Mouse (Mus musculus) limb, embryonic 13.5 days (tissue): Measurements from ENCODE around the gene Uts2. TPM values are rescaled to one million over a fixed set of nuclear protein-coding genes. Genes with fewer than 3 reads are reported as not detected.
"Not testable (repeated sequence)": the region's sequence is repeated elsewhere in the genome, so short reads cannot be mapped to it uniquely, and the experiment has no call there.

Experiments used
- ATAC-seq: fragments of 200-750 bp; cut with Nextera tagmentation; 2 replicates; pipeline ENCODE4 v1.8.0; 2017; ENCODE audit warnings: low read depth, moderate number of reproducible peaks, moderate TSS enrichment; ENCODE audit not compliant: low FRiP score
- H3K27ac ChIP-seq: fragments of 300-500 bp; sonication (generic); 2 replicates; pipeline ENCODE4 v1.5.1; 2015; ENCODE audit warnings: inconsistent platforms, mild to moderate bottlenecking, moderate library complexity
- H3K27me3 ChIP-seq: fragments of 300-500 bp; sonication (generic); 2 replicates; pipeline ENCODE4 v1.6.1; 2015; ENCODE audit warnings: mild to moderate bottlenecking, inconsistent platforms
- H3K36me3 ChIP-seq: fragments of 300-500 bp; sonication (generic); 2 replicates; pipeline ENCODE4 v1.6.1; 2015; ENCODE audit warnings: inconsistent platforms, mild to moderate bottlenecking, moderate library complexity
- H3K4me1 ChIP-seq: fragments of 300-500 bp; sonication (generic); 2 replicates; pipeline ENCODE4 v1.6.1; 2015; ENCODE audit warnings: inconsistent platforms
- H3K4me2 ChIP-seq: fragments of 300-500 bp; sonication (generic); replicated peaks from 2 replicates; pipeline ENCODE4 v1.6.1; 2015; ENCODE audit warnings: inconsistent platforms, mild to moderate bottlenecking, moderate library complexity
- H3K4me3 ChIP-seq: fragments of 300-500 bp; sonication (generic); 2 replicates; pipeline ENCODE4 v1.5.1; 2015; ENCODE audit warnings: moderate library complexity, mild to moderate bottlenecking, inconsistent platforms
- H3K9ac ChIP-seq: fragments of 300-500 bp; sonication (generic); 2 replicates; pipeline ENCODE4 v1.6.1; 2015; ENCODE audit warnings: mild to moderate bottlenecking, inconsistent platforms
- H3K9me3 ChIP-seq: fragments of 300-500 bp; sonication (generic); 2 replicates; pipeline ENCODE4 v1.6.1; 2016; ENCODE audit warnings: inconsistent platforms
- WGBS: fragments of 180-500 bp; shearing (Covaris S2); methylation state at CpG from one replicate; pipeline ENCODE4 v1.1.7; 2015; 5-methylcytosine and 5-hydroxymethylcytosine counted together
- polyA plus RNA-seq: library from polyadenylated mRNA; unstranded; fragments of >200 nt; fragmentation: Nextera tagmentation; extraction: Ambion mirVana; gene quantifications from 2 replicates; pipeline ENCODE4 v1.2.1, GENCODE M21; 2015

The Uts2 gene
- polyA plus RNA-seq, 1 experiment from 2014 or later, result not detected

GRCm38 (mm10) chr4:150975145-150975544 lies 21.8 kb upstream of the Uts2 start:
- H3K4me2 ChIP-seq, result no peak overlapping the region
- H3K4me1 ChIP-seq, result no peaks in the 10 kb centered on the region
- no peak overlapping the region for H3K27ac ChIP-seq
- WGBS, result 41% methylated on average over 1 of the region's 1 CpGs
- H3K4me3 ChIP-seq, result no peak overlapping the region
- ATAC-seq, result no peak
- no peak overlapping the region for H3K9ac ChIP-seq
- no peaks in the 10 kb centered on the region for H3K9me3 ChIP-seq
- H3K36me3 ChIP-seq, result no peaks in the 10 kb centered on the region
- H3K27me3 ChIP-seq, result no peaks in the 10 kb centered on the region

DNA sequence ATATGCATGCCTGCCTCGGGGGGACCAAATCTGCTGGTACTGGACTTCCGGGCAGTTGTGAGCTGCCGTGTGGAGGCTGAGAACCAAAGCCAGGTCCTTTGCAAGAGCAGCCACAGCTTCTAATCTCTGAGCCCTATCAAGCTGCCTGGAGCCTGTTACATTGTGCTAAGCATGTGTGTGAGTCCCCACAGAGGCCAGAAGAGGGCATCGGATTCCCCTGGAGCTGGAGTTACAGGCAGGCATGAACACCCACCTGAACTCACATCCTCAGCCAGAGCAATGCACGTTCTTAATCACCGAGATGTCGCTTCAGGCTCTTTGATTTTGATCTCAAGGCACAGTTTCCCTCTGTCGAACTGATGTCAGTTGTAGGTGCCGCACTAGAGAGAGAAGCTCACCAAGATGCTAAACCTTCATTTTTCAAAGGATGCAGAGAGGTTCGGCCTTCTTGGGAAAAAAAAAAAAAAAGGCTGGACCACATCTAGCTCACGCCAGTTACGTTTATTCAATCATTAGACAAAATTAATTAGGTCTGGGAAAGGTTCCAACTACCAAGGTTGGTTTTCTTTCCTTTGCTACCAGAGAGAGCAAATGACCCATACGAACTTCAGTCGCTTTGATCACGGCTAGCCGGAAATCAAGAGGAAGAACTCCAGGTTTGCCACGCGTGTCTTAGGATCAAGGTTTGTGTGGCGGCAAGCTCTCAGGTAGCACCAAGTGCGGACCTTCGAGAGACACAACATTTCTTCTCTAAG lies 18.6 kb upstream of the Uts2 start:
- no peak overlapping the region for H3K9ac ChIP-seq
- H3K9me3 ChIP-seq, result no peaks in the 10 kb centered on the region
- H3K4me1 ChIP-seq, result no peaks in the 10 kb centered on the region
- no peak overlapping the region for H3K27ac ChIP-seq
- no peak overlapping the region for H3K4me2 ChIP-seq
- H3K4me3 ChIP-seq, result no peak overlapping the region
- no peaks in the 10 kb centered on the region for H3K27me3 ChIP-seq
- 90% methylated on average over 21 of the region's 21 CpGs for WGBS
- ATAC-seq, result no peak
- H3K36me3 ChIP-seq, result no peaks in the 10 kb centered on the region

DNA sequence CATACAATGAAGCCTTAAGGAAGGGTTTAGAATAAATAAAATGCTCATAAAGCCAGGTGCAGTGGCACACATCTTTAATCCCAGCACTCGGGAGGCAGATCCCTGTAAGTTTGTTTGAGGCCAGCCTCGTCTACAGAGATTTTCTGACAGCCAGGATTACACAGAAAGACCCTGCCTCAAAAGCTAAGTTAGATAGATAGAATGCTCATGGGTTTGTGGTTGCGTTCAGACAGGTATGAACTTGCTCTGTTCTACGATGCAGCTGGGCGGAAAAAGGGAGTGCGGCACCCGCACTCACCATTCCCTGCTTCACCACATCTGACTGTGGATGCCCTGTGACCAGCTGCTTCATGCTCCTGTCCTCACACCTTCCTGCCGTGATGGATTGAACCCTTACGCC lies 17.4 kb upstream of the Uts2 start:
- H3K9ac ChIP-seq, result no peak overlapping the region
- no peaks in the 10 kb centered on the region for H3K4me1 ChIP-seq
- ATAC-seq, result no peak
- H3K36me3 ChIP-seq, result no peaks in the 10 kb centered on the region
- H3K9me3 ChIP-seq, result no peaks in the 10 kb centered on the region
- no peaks in the 10 kb centered on the region for H3K27me3 ChIP-seq
- H3K4me2 ChIP-seq, result no peak overlapping the region
- 74% methylated on average over 9 of the region's 9 CpGs for WGBS
- no peak overlapping the region for H3K4me3 ChIP-seq
- no peak overlapping the region for H3K27ac ChIP-seq

DNA sequence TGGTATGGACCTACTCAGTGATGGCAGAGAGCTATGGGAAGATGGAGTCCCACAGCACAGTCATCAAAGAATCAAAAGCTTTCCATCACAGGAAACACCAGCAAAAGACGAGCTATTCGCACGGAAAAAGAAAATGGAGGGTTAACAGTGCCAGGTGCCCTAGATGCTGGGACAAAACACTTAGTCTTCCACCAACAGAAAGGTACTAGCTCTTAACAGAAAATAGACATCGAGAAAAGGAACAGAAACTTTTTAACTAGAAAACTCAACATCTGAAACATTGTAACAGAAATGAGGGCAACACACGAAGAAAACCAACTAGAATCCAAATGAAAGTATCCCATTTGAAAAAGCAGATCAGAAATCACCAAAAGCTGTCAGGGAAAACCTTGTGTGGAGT lies 16.7 kb upstream of the Uts2 start:
- no peak for ATAC-seq
- no peak overlapping the region for H3K4me3 ChIP-seq
- 87% methylated on average over 5 of the region's 5 CpGs for WGBS

DNA sequence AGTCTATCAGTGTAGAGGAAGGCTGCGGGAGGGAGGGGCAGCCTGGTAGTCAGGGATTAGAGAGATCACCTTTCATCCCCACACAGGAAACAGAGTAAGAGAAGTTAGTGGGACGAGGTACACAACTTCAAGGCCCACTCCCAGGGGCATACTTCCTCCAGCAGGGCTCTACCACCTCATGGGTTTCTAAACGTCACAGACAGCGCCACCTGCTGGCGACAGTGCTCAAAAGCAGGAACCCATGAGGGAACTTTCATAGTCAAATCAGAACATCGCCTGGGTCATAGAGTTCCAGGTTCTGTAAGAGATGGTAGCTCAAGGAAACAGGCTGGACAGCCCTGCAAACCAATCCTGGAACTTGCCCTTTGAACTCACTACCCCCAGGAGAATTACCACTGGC lies 6.7 kb upstream of the Uts2 start:
- H3K36me3 ChIP-seq, result no peaks in the 10 kb centered on the region
- no peak overlapping the region for H3K9ac ChIP-seq
- no peak overlapping the region for H3K4me2 ChIP-seq
- no peaks in the 10 kb centered on the region for H3K27me3 ChIP-seq
- H3K4me1 ChIP-seq, result no peaks in the 10 kb centered on the region
- ATAC-seq, result no peak
- 45% methylated on average over 6 of the region's 6 CpGs for WGBS
- H3K27ac ChIP-seq, result no peak overlapping the region
- H3K9me3 ChIP-seq, result no peaks in the 10 kb centered on the region
- no peak overlapping the region for H3K4me3 ChIP-seq

More for the DNA sequence above, 16.7 kb upstream of the Uts2 start:
- H3K4me1 ChIP-seq, result no peaks in the 10 kb centered on the region
- no peak overlapping the region for H3K4me2 ChIP-seq
- no peak overlapping the region for H3K9ac ChIP-seq
- no peaks in the 10 kb centered on the region for H3K36me3 ChIP-seq
- no peak overlapping the region for H3K27ac ChIP-seq
- no peaks in the 10 kb centered on the region for H3K9me3 ChIP-seq
- H3K27me3 ChIP-seq, result no peaks in the 10 kb centered on the region

GRCm38 (mm10) chr4:150998626-150999025 lies 1.7 kb downstream of the Uts2 start:
- ATAC-seq, result no peak

GRCm38 (mm10) chr4:151001397-151001796 lies 4.5 kb downstream of the Uts2 start:
- Histone ChIP-seq H3K27ac (no peak overlapping the region), H3K4me3 (no peak overlapping the region), H3K4me1 (no peaks in the 10 kb centered on the region), H3K27me3 (no peaks in the 10 kb centered on the region), H3K4me2 (no peak overlapping the region), H3K9ac (no peak overlapping the region), H3K9me3 (no peaks in the 10 kb centered on the region), H3K36me3 (peaks cover 17% of the 10 kb centered on the region)
- WGBS, result 71% methylated on average over 13 of the region's 13 CpGs
- no peak for ATAC-seq

More at GRCm38 (mm10) chr4:150998626-150999025, 1.7 kb downstream of the Uts2 start:
- Histone ChIP-seq H3K4me2 (no peak overlapping the region), H3K9me3 (no peaks in the 10 kb centered on the region), H3K36me3 (no peaks in the 10 kb centered on the region), H3K4me3 (no peak overlapping the region), H3K9ac (no peak overlapping the region), H3K27ac (no peak overlapping the region), H3K4me1 (no peaks in the 10 kb centered on the region), H3K27me3 (no peaks in the 10 kb centered on the region)
- 89% methylated on average over 9 of the region's 9 CpGs for WGBS

DNA sequence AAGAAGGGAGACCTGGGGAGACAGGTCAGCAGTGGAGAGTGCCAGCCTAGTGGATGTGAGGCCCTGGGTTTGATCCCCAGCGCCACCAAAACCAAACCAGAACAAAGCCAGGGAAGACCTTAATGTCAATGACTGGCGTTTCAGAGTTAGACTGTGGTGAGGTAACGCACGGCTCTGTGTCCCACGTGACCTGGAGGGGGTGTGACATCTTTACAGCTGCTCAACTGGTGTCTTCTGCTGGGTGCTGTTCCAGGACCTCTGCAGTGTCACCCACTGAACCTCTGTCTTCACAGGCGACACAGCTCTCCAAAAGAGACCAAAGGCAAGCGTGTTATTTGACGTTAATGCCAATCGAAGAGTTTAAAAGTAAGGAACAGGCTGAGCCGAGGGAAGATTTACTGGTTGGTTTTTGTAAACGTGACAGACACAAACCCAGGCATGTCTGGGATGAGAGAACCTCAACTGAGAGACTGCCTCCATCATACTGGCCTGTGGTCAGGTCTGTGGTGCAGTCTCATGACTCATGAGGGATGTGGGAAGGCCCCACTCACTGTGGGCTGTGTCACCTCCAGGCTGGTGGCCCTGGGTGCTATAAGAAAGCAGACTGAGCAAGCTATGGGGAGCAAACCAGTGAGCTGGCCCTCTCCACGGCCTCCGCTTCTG lies 8.9 kb downstream of the Uts2 start:
- Histone ChIP-seq H3K4me3 (no peak overlapping the region), H3K4me2 (no peak overlapping the region), H3K27ac (no peak overlapping the region), H3K4me1 (no peaks in the 10 kb centered on the region), H3K9ac (no peak overlapping the region), H3K36me3 (peaks cover 24% of the 10 kb centered on the region), H3K9me3 (no peaks in the 10 kb centered on the region), H3K27me3 (no peaks in the 10 kb centered on the region)
- ATAC-seq, result no peak
- WGBS, result 86% methylated on average over 13 of the region's 13 CpGs

DNA sequence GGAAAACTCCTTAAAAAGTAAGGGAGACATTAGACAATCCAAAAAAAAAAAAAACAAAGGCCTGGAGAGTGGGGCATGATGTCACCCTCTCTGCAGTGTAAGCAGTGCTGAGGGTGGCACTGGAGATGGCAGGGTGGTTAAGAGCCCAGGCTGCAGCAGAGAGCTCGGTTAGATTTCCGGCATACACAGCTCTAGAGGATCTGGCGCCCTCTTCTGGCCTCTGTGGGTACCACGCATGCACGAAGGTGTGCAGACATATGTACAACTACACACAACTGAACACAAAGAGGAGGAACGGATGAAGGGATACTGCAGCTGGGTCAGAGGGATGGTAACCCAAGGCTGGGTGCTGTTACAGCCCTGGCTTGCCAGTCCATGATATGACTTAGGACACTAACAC lies 10.0 kb downstream of the Uts2 start:
- H3K27ac ChIP-seq, result no peak overlapping the region
- no peak overlapping the region for H3K4me2 ChIP-seq
- H3K9ac ChIP-seq, result no peak overlapping the region
- H3K4me1 ChIP-seq, result no peaks in the 10 kb centered on the region
- H3K27me3 ChIP-seq, result no peaks in the 10 kb centered on the region
- H3K4me3 ChIP-seq, result no peak overlapping the region
- no peaks in the 10 kb centered on the region for H3K9me3 ChIP-seq
- 50% methylated on average over 6 of the region's 6 CpGs for WGBS
- H3K36me3 ChIP-seq, result peaks cover 24% of the 10 kb centered on the region
- no peak for ATAC-seq

- 89% methylated on average over 7 of the region's 7 CpGs for WGBS
- H3K4me2 ChIP-seq, result no peak overlapping the region
- ATAC-seq, result no peak
These were observed 13.4 kb downstream of the Uts2 start for GRCm38 (mm10) chr4:151010316-151010715.

GRCm38 (mm10) chr4:151015946-151016345 lies 19.0 kb downstream of the Uts2 start:
- no peak overlapping the region for H3K4me3 ChIP-seq
- peaks cover 42% of the 10 kb centered on the region for H3K36me3 ChIP-seq
- H3K27me3 ChIP-seq, result no peaks in the 10 kb centered on the region
- ATAC-seq, result no peak
- no peaks in the 10 kb centered on the region for H3K4me1 ChIP-seq
- H3K9me3 ChIP-seq, result no peaks in the 10 kb centered on the region
- WGBS, result 25% methylated on average over 10 of the region's 10 CpGs
- H3K27ac ChIP-seq, result no peak overlapping the region
- H3K9ac ChIP-seq, result no peak overlapping the region
- H3K4me2 ChIP-seq, result no peak overlapping the region

More at GRCm38 (mm10) chr4:151010316-151010715, 13.4 kb downstream of the Uts2 start:
- no peak overlapping the region for H3K27ac ChIP-seq
- peaks cover 32% of the 10 kb centered on the region for H3K36me3 ChIP-seq
- no peaks in the 10 kb centered on the region for H3K27me3 ChIP-seq
- no peak overlapping the region for H3K9ac ChIP-seq
- no peak overlapping the region for H3K4me3 ChIP-seq
- H3K4me1 ChIP-seq, result no peaks in the 10 kb centered on the region
- no peaks in the 10 kb centered on the region for H3K9me3 ChIP-seq

GRCm38 (mm10) chr4:151017356-151017755 lies 20.5 kb downstream of the Uts2 start:
- not testable (repeated sequence) for ATAC-seq, H3K9me3 ChIP-seq, H3K27ac ChIP-seq, H3K4me1 ChIP-seq, H3K4me3 ChIP-seq, H3K4me2 ChIP-seq, H3K9ac ChIP-seq, H3K27me3 ChIP-seq
- H3K36me3 ChIP-seq, result peaks cover 47% of the 10 kb centered on the region
- WGBS, result 90% methylated on average over 1 of the region's 1 CpGs
